Mouse (Mus musculus) adrenal gland, adult (tissue): ENCODE measurements around the gene Exoc2.

Source experiments
- DNase-seq, 2 experiments: peaks; one replicate each; pipeline ENCODE4 v3.0.0; 2022 to 2023; ENCODE audit warnings: low spot score in 1 of 2; ENCODE audit not compliant: inconsistent age in 2 of 2

Gene Exoc2

DNA sequence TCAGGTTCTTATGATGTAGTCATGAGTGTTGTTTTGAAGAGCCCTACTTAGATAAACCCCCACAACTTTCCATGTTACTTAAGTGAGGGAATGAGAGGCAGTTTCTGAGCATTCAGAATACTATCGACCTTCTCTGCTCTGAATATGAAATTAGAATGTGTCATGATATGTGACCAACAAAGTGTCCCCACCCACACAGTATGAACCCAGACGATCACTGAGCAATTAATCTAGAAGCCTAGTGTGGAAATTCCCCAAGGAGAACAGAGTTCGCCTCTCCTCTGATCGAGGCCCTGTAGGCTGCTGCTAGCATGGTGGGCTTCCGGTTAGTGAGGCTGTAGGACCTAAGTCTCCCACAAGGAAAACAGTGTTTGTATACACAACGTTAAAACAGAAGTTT, 142.5 kb downstream of the Exoc2 start:
- DNase-seq = no peak

GRCm38 (mm10) chr13:30826511-30826910, 147.4 kb downstream of the Exoc2 start:
- DNase-seq = no peak

DNA sequence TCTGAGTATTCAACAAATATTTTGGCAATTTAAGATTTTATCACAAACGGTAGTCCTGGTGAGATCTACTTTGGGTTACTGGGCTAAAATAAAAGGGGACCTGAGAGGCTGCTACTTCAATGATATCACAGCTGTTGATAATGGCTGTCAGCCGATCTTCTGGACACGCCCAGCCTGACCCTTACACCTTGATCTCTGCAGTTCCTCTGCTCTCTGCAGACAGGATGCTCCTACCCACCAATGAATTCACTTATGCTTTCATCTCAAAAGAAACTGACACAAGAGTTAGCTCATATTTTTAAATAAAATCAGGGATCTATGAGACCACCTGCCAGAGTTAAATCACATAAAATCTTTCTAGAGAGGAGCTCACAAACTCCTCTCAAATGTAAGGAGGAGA, 149.0 kb downstream of the Exoc2 start:
- no peak for DNase-seq

DNA sequence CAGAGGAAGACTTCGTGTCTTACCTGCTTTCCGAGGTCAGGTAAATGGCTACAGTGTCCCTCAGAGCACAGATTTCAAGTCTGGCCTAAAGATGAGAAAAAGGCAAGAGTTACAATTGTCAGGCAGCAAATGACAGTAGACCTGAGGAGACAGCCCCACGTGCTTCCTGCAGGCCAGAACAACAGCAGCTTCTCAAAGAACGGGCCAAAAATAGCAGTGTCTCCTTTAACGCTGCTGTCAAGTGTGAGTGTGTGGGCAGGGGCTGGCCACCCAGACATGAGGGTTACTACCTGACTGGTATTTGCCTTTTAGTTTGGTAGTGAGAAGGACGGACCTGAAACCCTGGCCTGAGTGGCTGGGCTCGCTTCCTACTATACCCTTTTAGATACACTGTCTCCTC, 153.3 kb downstream of the Exoc2 start:
- no peak for DNase-seq

DNA sequence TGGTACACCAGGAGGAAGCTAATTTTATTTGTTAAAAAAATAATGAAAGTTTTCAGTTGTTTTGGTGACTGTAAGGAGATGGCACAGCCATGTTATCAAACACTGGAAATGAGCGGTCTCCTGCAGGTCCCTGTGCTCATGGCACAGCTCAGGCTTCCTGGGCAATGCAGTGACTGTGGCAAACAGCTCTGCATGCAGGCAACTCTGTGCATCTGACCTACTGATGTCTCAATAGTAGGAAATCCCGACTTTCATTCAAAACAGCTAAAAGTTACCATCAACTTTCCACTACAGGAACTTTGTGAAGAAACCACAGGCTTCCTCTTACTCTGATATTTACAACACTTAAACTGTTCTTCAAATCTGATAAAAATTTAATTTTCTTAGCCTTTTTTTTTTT, 154.0 kb downstream of the Exoc2 start:
- DNase-seq = no peak

- DNase-seq = no peak
These were observed 156.5 kb downstream of the Exoc2 start for GRCm38 (mm10) chr13:30817436-30817835.

GRCm38 (mm10) chr13:30814256-30814655, 159.6 kb downstream of the Exoc2 start:
- DNase-seq = peak in 1 of 2 experiments; percentile 65

GRCm38 (mm10) chr13:30813464-30813863, 160.4 kb downstream of the Exoc2 start:
- no peak for DNase-seq

DNA sequence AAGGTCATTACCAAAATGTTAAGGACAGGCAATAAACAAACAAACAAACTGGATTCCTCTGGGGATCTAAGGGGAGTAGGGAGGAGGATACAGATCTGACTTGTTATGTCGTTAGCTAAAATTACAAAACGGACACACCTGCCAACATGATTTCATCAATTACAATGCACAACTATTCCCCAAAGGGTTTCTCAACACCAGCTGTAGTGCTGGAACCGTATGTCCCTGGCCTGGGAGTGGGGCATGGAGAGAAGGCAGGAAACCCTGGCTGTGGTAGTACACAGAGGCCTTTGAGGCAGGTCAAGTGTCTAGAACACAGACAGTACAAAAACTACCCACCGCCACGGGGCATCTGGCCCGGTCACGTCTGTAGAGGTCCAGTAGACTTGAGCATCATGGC, 164.7 kb downstream of the Exoc2 start:
- DNase-seq = peak in 1 of 2 experiments; percentile 60

GRCm38 (mm10) chr13:30802336-30802955, 171.4 kb downstream of the Exoc2 start:
- DNase-seq = peak in 1 of 2 experiments; percentile 64

DNA sequence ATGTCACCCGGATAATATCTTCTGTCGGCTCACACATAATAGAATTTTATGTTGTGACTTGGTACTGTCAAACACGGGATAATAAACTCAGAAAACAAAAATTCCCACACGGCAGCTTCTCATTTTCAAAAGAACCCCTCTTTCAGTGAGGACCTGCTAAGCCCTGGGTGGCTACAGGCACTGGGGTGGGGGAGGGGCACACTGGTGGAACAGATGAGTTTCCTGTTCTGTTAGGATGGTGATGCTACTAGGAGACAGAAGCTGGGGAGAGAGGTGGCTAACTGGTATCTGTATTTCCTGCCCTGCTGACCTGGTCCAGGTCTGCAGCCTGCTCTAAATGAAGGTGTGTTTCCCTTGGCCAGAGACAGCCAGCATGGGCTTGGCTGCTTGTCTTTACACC, 172.0 kb downstream of the Exoc2 start:
- DNase-seq = no peak

DNA sequence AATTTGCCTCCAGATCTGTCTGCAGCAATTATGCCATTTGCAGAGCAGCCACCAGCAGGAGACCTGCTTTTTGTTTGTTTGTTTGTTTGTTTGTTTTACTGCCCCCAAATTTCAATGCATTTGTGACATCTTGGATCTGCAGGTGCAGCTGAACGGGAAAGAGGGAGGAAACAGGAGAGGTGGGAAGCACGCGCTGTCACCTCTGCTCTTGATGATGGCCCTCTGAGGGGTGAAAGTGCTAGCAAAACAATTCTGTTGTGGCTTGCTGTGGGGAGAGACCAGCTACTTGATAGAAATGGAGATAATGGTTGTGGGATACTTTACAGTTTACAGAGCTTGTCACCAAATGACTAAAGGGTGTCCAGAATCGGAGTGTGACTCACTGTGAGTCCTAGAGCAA, 177.9 kb downstream of the Exoc2 start:
- no peak for DNase-seq

DNA sequence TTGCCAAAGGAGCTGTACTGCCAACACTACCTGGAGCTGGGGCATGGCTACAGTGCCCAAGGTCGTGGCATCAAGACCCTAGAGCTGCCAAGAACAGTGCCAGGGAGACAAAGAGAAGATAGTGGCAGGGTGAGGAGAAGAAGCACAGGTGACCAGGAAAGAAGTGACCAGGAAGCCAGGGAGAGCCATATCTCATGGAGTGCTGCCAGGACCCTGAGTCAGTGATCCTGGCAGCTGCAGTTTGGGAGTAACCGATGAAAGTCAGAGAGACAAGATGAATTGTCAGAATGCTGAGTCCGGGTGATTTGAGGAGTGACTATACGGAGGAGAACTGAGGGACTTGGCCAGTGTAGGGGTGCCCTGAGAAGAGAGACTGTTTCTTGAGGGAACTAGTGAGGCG, 180.3 kb downstream of the Exoc2 start:
- peak; percentile 47 to 82 for DNase-seq

DNA sequence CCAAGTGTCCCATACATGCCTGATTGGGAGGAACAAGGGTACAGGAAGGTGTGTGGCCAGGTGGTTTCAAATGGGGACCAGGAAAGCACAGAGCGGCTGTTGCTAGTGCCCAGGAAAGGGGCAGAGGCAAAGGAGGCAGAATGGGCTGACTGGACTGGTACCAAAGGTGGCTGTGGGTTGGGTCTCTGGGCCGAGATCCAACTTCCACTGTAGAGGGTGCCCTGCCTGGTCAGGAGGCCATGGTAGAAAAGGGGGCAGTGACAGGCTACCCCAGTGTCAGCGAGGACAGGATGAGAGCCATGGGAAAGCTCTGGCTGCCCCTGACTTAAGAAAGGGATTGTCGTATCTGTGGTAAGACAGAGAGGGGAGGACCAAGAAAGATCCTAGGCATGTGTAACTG, 180.7 kb downstream of the Exoc2 start:
- no peak for DNase-seq

GRCm38 (mm10) chr13:30792741-30793140, 181.2 kb downstream of the Exoc2 start:
- DNase-seq = no peak

GRCm38 (mm10) chr13:30792308-30792707, 181.6 kb downstream of the Exoc2 start:
- DNase-seq = no peak

- DNase-seq = no peak
These were observed 183.9 kb downstream of the Exoc2 start for GRCm38 (mm10) chr13:30790016-30790415.

- no peak for DNase-seq
These were observed 185.5 kb downstream of the Exoc2 start for GRCm38 (mm10) chr13:30788421-30788820.

DNA sequence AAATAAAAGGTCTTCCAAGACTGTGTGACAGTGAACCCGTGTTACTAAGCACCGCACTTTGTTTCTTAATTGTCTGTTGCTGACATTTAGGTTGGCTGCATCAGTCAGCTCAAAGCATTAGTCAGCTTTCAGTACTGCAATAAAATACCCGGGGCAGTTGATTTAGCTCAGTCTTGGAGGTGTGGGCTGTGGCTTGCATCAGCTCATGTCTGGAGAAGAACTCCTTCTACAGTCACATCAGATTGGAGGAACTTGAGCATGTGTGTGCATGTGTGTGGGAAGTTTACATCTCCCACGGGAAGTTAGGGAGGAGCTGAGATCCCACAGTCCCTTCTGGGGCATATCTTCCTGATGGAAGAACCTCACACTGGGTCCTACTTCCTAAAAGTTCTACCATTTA, 185.9 kb downstream of the Exoc2 start:
- no peak for DNase-seq

- no peak for DNase-seq
These were observed 186.3 kb downstream of the Exoc2 start for GRCm38 (mm10) chr13:30787556-30787955.

- no peak for DNase-seq
These were observed 186.9 kb downstream of the Exoc2 start for GRCm38 (mm10) chr13:30787036-30787320.

- DNase-seq = no peak
These were observed 187.5 kb downstream of the Exoc2 start for GRCm38 (mm10) chr13:30786235-30787035.
